Mouse (Mus musculus): ENCODE data around the gene BC048562. TPM values are rescaled to one million over a fixed set of nuclear protein-coding genes. Genes with fewer than 3 reads are reported as not detected.

Gene BC048562
- polyA plus RNA-seq, 1 experiment from 2014 or later: not detected

DNA sequence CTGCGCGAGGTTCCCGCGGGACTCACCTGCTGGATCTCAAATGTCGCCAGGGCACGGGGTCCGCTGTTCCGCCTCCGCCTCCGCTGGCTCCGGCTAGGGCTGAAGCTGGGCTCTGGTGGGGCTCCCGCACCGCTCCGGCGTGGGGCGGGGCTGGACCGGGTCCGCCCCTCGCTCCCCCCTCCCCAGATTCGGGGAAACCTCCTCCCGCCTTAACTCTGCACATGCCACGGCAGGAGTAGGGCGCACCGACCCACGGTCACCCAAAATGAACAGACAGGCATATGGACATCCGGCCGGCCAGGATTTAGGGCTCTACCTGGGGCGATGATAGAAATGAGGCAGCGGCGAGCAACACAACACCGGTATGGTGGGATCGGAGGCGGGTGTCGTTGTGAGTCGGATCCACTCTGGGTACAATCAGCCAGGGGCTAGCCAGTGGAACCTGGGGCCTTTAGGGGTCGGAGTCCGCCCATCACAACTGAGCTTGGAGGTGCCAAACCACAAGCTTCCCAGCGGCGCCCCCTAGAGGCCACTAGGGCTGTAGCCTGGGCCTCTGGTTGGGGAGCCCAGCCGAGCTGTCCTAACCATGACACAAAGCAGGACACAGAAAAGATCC lies 16.1 kb downstream of the BC048562 start:
- H3K9me3 ChIP-seq (ENCODE audit: control insufficient read depth, low read depth, low read length): no peaks in the 10 kb centered on the region
- peak overlapping the region; percentile 84 for H3K27ac ChIP-seq (ENCODE audit: low read length)
- H3K4me1 ChIP-seq (ENCODE audit: control insufficient read depth, insufficient read depth, low read length): peaks cover 30% of the 10 kb centered on the region
- peak overlapping the region; percentile 50 for H3K4me3 ChIP-seq (ENCODE audit: low read depth, low read length)
- H3K27me3 ChIP-seq (ENCODE audit: control insufficient read depth, insufficient read depth, low read length): no peaks in the 10 kb centered on the region
- peak overlapping the region; percentile 31 for H3K9ac ChIP-seq (replicated peaks; ENCODE audit: low read depth, low read length)
- WGBS: 1% methylated on average over 40 of the region's 40 CpGs
- H3K36me3 ChIP-seq (ENCODE audit: control insufficient read depth, insufficient read depth, low read length): peaks cover 7% of the 10 kb centered on the region; the same call in 1 of the 2 replicates
- peak overlapping the region; percentile 52 for H3K4me2 ChIP-seq (replicated peaks; ENCODE audit: low read depth, low read length)
- peak; percentile 86 for ATAC-seq (ENCODE audit: insufficient number of reproducible peaks, insufficient read depth, low FRiP score, low read depth)

DNA sequence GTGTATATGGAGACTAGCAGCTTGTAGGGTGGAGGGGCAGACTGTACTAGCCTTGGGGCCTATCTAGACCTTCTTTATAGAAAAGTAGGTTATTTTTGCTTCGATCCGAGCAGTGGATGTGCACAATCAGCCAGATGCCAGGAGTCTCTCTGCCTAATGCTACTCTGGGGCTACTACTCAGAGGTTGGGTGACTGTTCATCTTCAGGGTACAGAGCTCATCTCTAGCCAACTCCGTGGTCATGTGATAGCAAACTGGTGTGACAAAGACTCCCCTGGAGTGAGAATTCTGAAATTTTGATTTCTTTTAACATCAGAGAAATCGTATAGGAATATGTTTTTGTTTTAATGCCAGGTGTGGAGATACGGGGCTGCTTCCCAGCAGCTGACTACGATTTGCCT lies 16.6 kb downstream of the BC048562 start:
- peaks cover 7% of the 10 kb centered on the region; the same call in 1 of the 2 replicates for H3K36me3 ChIP-seq (ENCODE audit: control insufficient read depth, insufficient read depth, low read length)
- H3K9ac ChIP-seq (replicated peaks; ENCODE audit: low read depth, low read length): peak overlapping the region; percentile 31
- no peaks in the 10 kb centered on the region for H3K9me3 ChIP-seq (ENCODE audit: control insufficient read depth, low read depth, low read length)
- H3K27me3 ChIP-seq (ENCODE audit: control insufficient read depth, insufficient read depth, low read length): no peaks in the 10 kb centered on the region
- peak; percentile 14; the same call in 1 of the 2 replicates for ATAC-seq (ENCODE audit: insufficient number of reproducible peaks, insufficient read depth, low FRiP score, low read depth)
- H3K4me1 ChIP-seq (ENCODE audit: control insufficient read depth, insufficient read depth, low read length): peaks cover 30% of the 10 kb centered on the region
- WGBS: 30% methylated on average over 6 of the region's 6 CpGs
- H3K4me3 ChIP-seq (ENCODE audit: low read depth, low read length): peak overlapping the region; percentile 50
- peak overlapping the region; percentile 52 for H3K4me2 ChIP-seq (replicated peaks; ENCODE audit: low read depth, low read length)
- peak overlapping the region; percentile 84 for H3K27ac ChIP-seq (ENCODE audit: low read length)

- peak overlapping the region; percentile 52 for H3K4me2 ChIP-seq (replicated peaks; ENCODE audit: low read depth, low read length)
- H3K27ac ChIP-seq (ENCODE audit: low read length): peak overlapping the region; percentile 84
- WGBS: 57% methylated on average over 4 of the region's 4 CpGs
- H3K9me3 ChIP-seq (ENCODE audit: control insufficient read depth, low read depth, low read length): no peaks in the 10 kb centered on the region
- peak overlapping the region; percentile 50 for H3K4me3 ChIP-seq (ENCODE audit: low read depth, low read length)
- H3K9ac ChIP-seq (replicated peaks; ENCODE audit: low read depth, low read length): no peak overlapping the region
- peaks cover 3% of the 10 kb centered on the region; the same call in 1 of the 2 replicates for H3K36me3 ChIP-seq (ENCODE audit: control insufficient read depth, insufficient read depth, low read length)
- peaks cover 30% of the 10 kb centered on the region for H3K4me1 ChIP-seq (ENCODE audit: control insufficient read depth, insufficient read depth, low read length)
- ATAC-seq (ENCODE audit: insufficient number of reproducible peaks, insufficient read depth, low FRiP score, low read depth): no peak
- no peaks in the 10 kb centered on the region for H3K27me3 ChIP-seq (ENCODE audit: control insufficient read depth, insufficient read depth, low read length)
Observed at GRCm38 (mm10) chr9:108453458-108453857, 17.2 kb downstream of the BC048562 start.

- Histone ChIP-seq H3K27me3 (ENCODE audit: control insufficient read depth, insufficient read depth, low read length) (no peaks in the 10 kb centered on the region), H3K4me3 (ENCODE audit: low read depth, low read length) (no peak overlapping the region), H3K9me3 (ENCODE audit: control insufficient read depth, low read depth, low read length) (no peaks in the 10 kb centered on the region), H3K36me3 (ENCODE audit: control insufficient read depth, insufficient read depth, low read length) (no peaks in the 10 kb centered on the region), H3K9ac (replicated peaks; ENCODE audit: low read depth, low read length) (no peak overlapping the region), H3K4me1 (ENCODE audit: control insufficient read depth, insufficient read depth, low read length) (peaks cover 28% of the 10 kb centered on the region), H3K4me2 (replicated peaks; ENCODE audit: low read depth, low read length) (no peak overlapping the region), H3K27ac (ENCODE audit: low read length) (no peak overlapping the region)
- no peak for ATAC-seq (ENCODE audit: insufficient number of reproducible peaks, insufficient read depth, low FRiP score, low read depth)
- 90% methylated on average over 6 of the region's 6 CpGs for WGBS
Observed at GRCm38 (mm10) chr9:108454429-108454828, 18.1 kb downstream of the BC048562 start.

DNA sequence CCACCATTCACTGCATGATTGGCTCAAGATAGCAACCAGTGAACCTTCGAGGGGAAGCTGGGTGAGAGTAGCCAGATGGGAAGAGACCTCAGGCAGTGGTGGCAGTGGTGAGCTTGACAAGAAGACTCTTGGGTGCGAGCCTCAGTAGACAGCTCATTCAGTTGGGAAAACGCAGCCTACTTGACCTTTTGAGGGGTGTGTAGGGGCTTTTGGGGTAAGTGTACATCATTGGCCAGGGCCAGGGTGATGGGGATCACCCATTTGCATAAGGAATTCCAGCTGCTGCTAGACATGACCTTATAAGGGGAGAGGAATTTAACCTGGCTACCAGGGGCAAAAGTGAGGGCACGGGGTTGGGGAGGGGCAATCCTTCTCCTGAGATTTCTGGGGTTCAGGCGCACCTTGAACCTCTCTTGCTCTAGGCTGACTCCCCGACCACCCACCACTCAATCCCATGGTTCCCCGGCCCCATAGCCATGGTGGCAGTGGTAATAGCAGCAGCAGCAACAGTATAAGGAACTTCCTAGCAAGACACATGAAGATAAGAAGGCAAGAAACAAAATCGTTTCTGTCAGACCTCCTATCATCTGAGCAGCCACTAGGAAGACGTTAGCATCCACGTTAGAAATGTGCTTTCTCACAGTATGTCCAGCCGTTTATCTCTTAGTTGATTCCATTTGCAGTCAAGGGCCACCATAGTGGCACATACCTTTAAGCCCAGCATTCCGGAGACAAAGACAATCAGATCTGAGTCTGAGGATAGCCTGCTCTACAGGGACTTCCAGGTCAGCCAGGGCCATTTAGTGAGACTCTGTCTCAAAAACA lies 19.7 kb downstream of the BC048562 start:
- H3K4me1 ChIP-seq (ENCODE audit: control insufficient read depth, insufficient read depth, low read length): peaks cover 13% of the 10 kb centered on the region
- no peak for ATAC-seq (ENCODE audit: insufficient number of reproducible peaks, insufficient read depth, low FRiP score, low read depth)
- WGBS: 68% methylated on average over 12 of the region's 12 CpGs

GRCm38 (mm10) chr9:108456953-108457352 lies 20.7 kb downstream of the BC048562 start:
- Histone ChIP-seq H3K4me3 (ENCODE audit: low read depth, low read length) (no peak overlapping the region), H3K4me1 (ENCODE audit: control insufficient read depth, insufficient read depth, low read length) (peaks cover 14% of the 10 kb centered on the region; the same call in 1 of the 2 replicates), H3K9ac (replicated peaks; ENCODE audit: low read depth, low read length) (no peak overlapping the region), H3K9me3 (ENCODE audit: control insufficient read depth, low read depth, low read length) (no peaks in the 10 kb centered on the region), H3K36me3 (ENCODE audit: control insufficient read depth, insufficient read depth, low read length) (no peaks in the 10 kb centered on the region), H3K4me2 (replicated peaks; ENCODE audit: low read depth, low read length) (no peak overlapping the region), H3K27ac (ENCODE audit: low read length) (no peak overlapping the region), H3K27me3 (ENCODE audit: control insufficient read depth, insufficient read depth, low read length) (no peaks in the 10 kb centered on the region)
- ATAC-seq (ENCODE audit: insufficient number of reproducible peaks, insufficient read depth, low FRiP score, low read depth): no peak
- WGBS: 88% methylated on average over 10 of the region's 10 CpGs

More for the DNA sequence above, 19.7 kb downstream of the BC048562 start:
- no peak overlapping the region for H3K4me2 ChIP-seq (replicated peaks; ENCODE audit: low read depth, low read length)
- no peaks in the 10 kb centered on the region for H3K27me3 ChIP-seq (ENCODE audit: control insufficient read depth, insufficient read depth, low read length)
- H3K9ac ChIP-seq (replicated peaks; ENCODE audit: low read depth, low read length): no peak overlapping the region
- H3K27ac ChIP-seq (ENCODE audit: low read length): no peak overlapping the region
- no peak overlapping the region for H3K4me3 ChIP-seq (ENCODE audit: low read depth, low read length)
- no peaks in the 10 kb centered on the region for H3K9me3 ChIP-seq (ENCODE audit: control insufficient read depth, low read depth, low read length)
- no peaks in the 10 kb centered on the region for H3K36me3 ChIP-seq (ENCODE audit: control insufficient read depth, insufficient read depth, low read length)

GRCm38 (mm10) chr9:108459939-108460318 lies 23.6 kb downstream of the BC048562 start:
- H3K27ac ChIP-seq (ENCODE audit: low read length): 0 out of 2 replicates have a peak overlapping the region, but pooled peaks have one; percentile 96
- H3K9ac ChIP-seq (replicated peaks; ENCODE audit: low read depth, low read length): no peak overlapping the region
- ATAC-seq (ENCODE audit: insufficient number of reproducible peaks, insufficient read depth, low FRiP score, low read depth): 0 out of 2 replicates have a peak, but pooled peaks have one; percentile 1
- 71% methylated on average over 1 of the region's 1 CpGs for WGBS
- H3K9me3 ChIP-seq (ENCODE audit: control insufficient read depth, low read depth, low read length): no peaks in the 10 kb centered on the region
- H3K4me2 ChIP-seq (replicated peaks; ENCODE audit: low read depth, low read length): peak overlapping the region; percentile 68
- H3K36me3 ChIP-seq (ENCODE audit: control insufficient read depth, insufficient read depth, low read length): peaks cover 17% of the 10 kb centered on the region
- no peaks in the 10 kb centered on the region for H3K27me3 ChIP-seq (ENCODE audit: control insufficient read depth, insufficient read depth, low read length)
- H3K4me3 ChIP-seq (ENCODE audit: low read depth, low read length): peak overlapping the region; percentile 94
- peaks cover 18% of the 10 kb centered on the region; the same call in 1 of the 2 replicates for H3K4me1 ChIP-seq (ENCODE audit: control insufficient read depth, insufficient read depth, low read length)

GRCm38 (mm10) chr9:108460319-108461178 lies 24.3 kb downstream of the BC048562 start, which contains the start of gene Ccdc71:
TSS of gene Ccdc71 (plus strand) at chr9:108460527.
- ATAC-seq (ENCODE audit: insufficient number of reproducible peaks, insufficient read depth, low FRiP score, low read depth): peak; percentile 71
- H3K27ac ChIP-seq (ENCODE audit: low read length): peak within 1 kb of the TSS; percentile 96
- peak within 1 kb of the TSS; percentile 68 for H3K4me2 ChIP-seq (replicated peaks; ENCODE audit: low read depth, low read length)
- WGBS: under 1% methylated on average over 49 of the region's 52 CpGs
- no peaks in the 10 kb centered on the region for H3K9me3 ChIP-seq (ENCODE audit: control insufficient read depth, low read depth, low read length)
- H3K4me3 ChIP-seq (ENCODE audit: low read depth, low read length): peak within 1 kb of the TSS; percentile 94
- H3K9ac ChIP-seq (replicated peaks; ENCODE audit: low read depth, low read length): peak within 1 kb of the TSS; percentile 90
- H3K4me1 ChIP-seq (ENCODE audit: control insufficient read depth, insufficient read depth, low read length): peaks cover 18% of the 10 kb centered on the region; the same call in 1 of the 2 replicates
- H3K36me3 ChIP-seq (ENCODE audit: control insufficient read depth, insufficient read depth, low read length): peaks cover 23% of the 10 kb centered on the region
- no peaks in the 10 kb centered on the region for H3K27me3 ChIP-seq (ENCODE audit: control insufficient read depth, insufficient read depth, low read length)
